Mouse (Mus musculus): ENCODE measurements around the gene Myl9. TPM values are rescaled to one million over a fixed set of nuclear protein-coding genes. Genes with fewer than 3 reads are reported as not detected.

The Myl9 gene
- polyA plus RNA-seq, 1 experiment from 2014 or later: 1,649 TPM

GRCm38 (mm10) chr2:156736846-156737245 is 38.4 kb upstream of the Myl9 start:
- H3K4me1 ChIP-seq (ENCODE audit: control insufficient read depth, insufficient read depth, low read length): peaks cover 31% of the 10 kb centered on the region
- H3K4me3 ChIP-seq (replicated peaks; ENCODE audit: low read length): no peak overlapping the region
- no peaks in the 10 kb centered on the region for H3K27me3 ChIP-seq (ENCODE audit: control insufficient read depth, insufficient read depth, low read length)
- no peaks in the 10 kb centered on the region for H3K9me3 ChIP-seq (replicated peaks; ENCODE audit: control insufficient read depth, low read length)
- H3K36me3 ChIP-seq (ENCODE audit: control insufficient read depth, insufficient read depth, low read length): no peaks in the 10 kb centered on the region
- no peak overlapping the region for H3K27ac ChIP-seq (ENCODE audit: low read length)
- 35% methylated on average over 7 of the region's 7 CpGs for WGBS
- ATAC-seq (ENCODE audit: insufficient read depth, low FRiP score): no peak
- H3K4me2 ChIP-seq (ENCODE audit: low read depth, low read length): no peak overlapping the region
- no peak overlapping the region; the same call in 1 of the 2 replicates for H3K9ac ChIP-seq (ENCODE audit: low read length)

GRCm38 (mm10) chr2:156737976-156738375 is 37.2 kb upstream of the Myl9 start:
- 73% methylated on average over 7 of the region's 7 CpGs for WGBS

DNA sequence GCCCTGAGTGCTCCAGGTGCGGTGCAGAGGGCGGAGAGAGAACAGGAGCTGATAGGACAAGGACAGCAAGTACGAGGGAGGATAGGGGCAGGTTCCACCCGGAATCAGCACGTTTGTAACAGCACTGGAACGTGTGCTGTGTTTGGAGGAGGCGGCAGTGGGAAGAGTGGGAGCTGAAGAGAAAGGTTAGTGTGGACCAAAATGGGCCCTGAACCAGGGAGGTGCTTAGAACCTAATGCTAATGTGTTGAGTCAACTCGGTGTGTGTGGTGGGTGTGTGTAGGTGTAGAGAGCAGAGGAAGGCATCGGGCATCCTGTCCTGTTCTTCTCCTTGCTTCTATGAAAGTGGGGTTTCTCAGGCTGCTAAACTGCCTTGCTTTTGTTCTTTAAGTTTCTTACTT is 34.0 kb upstream of the Myl9 start:
- peaks cover 3% of the 10 kb centered on the region; the same call in 1 of the 2 replicates for H3K36me3 ChIP-seq (ENCODE audit: control insufficient read depth, insufficient read depth, low read length)
- H3K4me1 ChIP-seq (ENCODE audit: control insufficient read depth, insufficient read depth, low read length): peaks cover 16% of the 10 kb centered on the region
- no peaks in the 10 kb centered on the region for H3K9me3 ChIP-seq (replicated peaks; ENCODE audit: control insufficient read depth, low read length)
- H3K4me2 ChIP-seq (ENCODE audit: low read depth, low read length): no peak overlapping the region
- no peak overlapping the region for H3K9ac ChIP-seq (ENCODE audit: low read length)
- no peaks in the 10 kb centered on the region for H3K27me3 ChIP-seq (ENCODE audit: control insufficient read depth, insufficient read depth, low read length)
- no peak overlapping the region for H3K4me3 ChIP-seq (replicated peaks; ENCODE audit: low read length)
- WGBS: 65% methylated on average over 9 of the region's 9 CpGs
- H3K27ac ChIP-seq (ENCODE audit: low read length): no peak overlapping the region
- no peak for ATAC-seq (ENCODE audit: insufficient read depth, low FRiP score)

More at GRCm38 (mm10) chr2:156737976-156738375, 37.2 kb upstream of the Myl9 start:
- H3K4me3 ChIP-seq (replicated peaks; ENCODE audit: low read length): no peak overlapping the region
- no peak overlapping the region for H3K4me2 ChIP-seq (ENCODE audit: low read depth, low read length)
- no peaks in the 10 kb centered on the region for H3K27me3 ChIP-seq (ENCODE audit: control insufficient read depth, insufficient read depth, low read length)
- no peaks in the 10 kb centered on the region for H3K36me3 ChIP-seq (ENCODE audit: control insufficient read depth, insufficient read depth, low read length)
- peaks cover 24% of the 10 kb centered on the region for H3K4me1 ChIP-seq (ENCODE audit: control insufficient read depth, insufficient read depth, low read length)
- H3K27ac ChIP-seq (ENCODE audit: low read length): no peak overlapping the region
- ATAC-seq (ENCODE audit: insufficient read depth, low FRiP score): no peak
- no peaks in the 10 kb centered on the region for H3K9me3 ChIP-seq (replicated peaks; ENCODE audit: control insufficient read depth, low read length)
- no peak overlapping the region for H3K9ac ChIP-seq (ENCODE audit: low read length)

GRCm38 (mm10) chr2:156741998-156742397 is 33.2 kb upstream of the Myl9 start:
- H3K9ac ChIP-seq (ENCODE audit: low read length): no peak overlapping the region
- H3K27ac ChIP-seq (ENCODE audit: low read length): no peak overlapping the region
- H3K27me3 ChIP-seq (ENCODE audit: control insufficient read depth, insufficient read depth, low read length): no peaks in the 10 kb centered on the region
- no peak overlapping the region for H3K4me2 ChIP-seq (ENCODE audit: low read depth, low read length)
- WGBS: 36% methylated on average over 4 of the region's 4 CpGs
- H3K9me3 ChIP-seq (replicated peaks; ENCODE audit: control insufficient read depth, low read length): no peaks in the 10 kb centered on the region
- no peak overlapping the region for H3K4me3 ChIP-seq (replicated peaks; ENCODE audit: low read length)
- no peak for ATAC-seq (ENCODE audit: insufficient read depth, low FRiP score)
- peaks cover 12% of the 10 kb centered on the region for H3K4me1 ChIP-seq (ENCODE audit: control insufficient read depth, insufficient read depth, low read length)
- peaks cover 6% of the 10 kb centered on the region; the same call in 1 of the 2 replicates for H3K36me3 ChIP-seq (ENCODE audit: control insufficient read depth, insufficient read depth, low read length)

- Histone ChIP-seq H3K9ac (ENCODE audit: low read length) (peak overlapping the region; percentile 3; the same call in 1 of the 2 replicates), H3K9me3 (replicated peaks; ENCODE audit: control insufficient read depth, low read length) (no peaks in the 10 kb centered on the region), H3K4me3 (replicated peaks; ENCODE audit: low read length) (no peak overlapping the region), H3K4me2 (ENCODE audit: low read depth, low read length) (no peak overlapping the region), H3K4me1 (ENCODE audit: control insufficient read depth, insufficient read depth, low read length) (peaks cover 12% of the 10 kb centered on the region), H3K27me3 (ENCODE audit: control insufficient read depth, insufficient read depth, low read length) (no peaks in the 10 kb centered on the region), H3K27ac (ENCODE audit: low read length) (no peak overlapping the region), H3K36me3 (ENCODE audit: control insufficient read depth, insufficient read depth, low read length) (peaks cover 11% of the 10 kb centered on the region)
- WGBS: 44% methylated on average over 3 of the region's 3 CpGs
- ATAC-seq (ENCODE audit: insufficient read depth, low FRiP score): no peak
These were observed 32.0 kb upstream of the Myl9 start for GRCm38 (mm10) chr2:156743248-156743647.

- no peak overlapping the region for H3K4me2 ChIP-seq (ENCODE audit: low read depth, low read length)
- 76% methylated on average over 5 of the region's 5 CpGs for WGBS
- no peaks in the 10 kb centered on the region for H3K27me3 ChIP-seq (ENCODE audit: control insufficient read depth, insufficient read depth, low read length)
- H3K4me3 ChIP-seq (replicated peaks; ENCODE audit: low read length): no peak overlapping the region
- no peak overlapping the region for H3K27ac ChIP-seq (ENCODE audit: low read length)
- H3K4me1 ChIP-seq (ENCODE audit: control insufficient read depth, insufficient read depth, low read length): peaks cover 12% of the 10 kb centered on the region
- H3K9me3 ChIP-seq (replicated peaks; ENCODE audit: control insufficient read depth, low read length): no peaks in the 10 kb centered on the region
- no peak for ATAC-seq (ENCODE audit: insufficient read depth, low FRiP score)
- peaks cover 15% of the 10 kb centered on the region for H3K36me3 ChIP-seq (ENCODE audit: control insufficient read depth, insufficient read depth, low read length)
- H3K9ac ChIP-seq (ENCODE audit: low read length): no peak overlapping the region
These were observed 30.8 kb upstream of the Myl9 start for GRCm38 (mm10) chr2:156744414-156744813.

- H3K9me3 ChIP-seq (replicated peaks; ENCODE audit: control insufficient read depth, low read length): no peaks in the 10 kb centered on the region
- no peak overlapping the region for H3K4me3 ChIP-seq (replicated peaks; ENCODE audit: low read length)
- H3K4me2 ChIP-seq (ENCODE audit: low read depth, low read length): no peak overlapping the region
- WGBS: 89% methylated on average over 3 of the region's 3 CpGs
- H3K27ac ChIP-seq (ENCODE audit: low read length): no peak overlapping the region
- H3K9ac ChIP-seq (ENCODE audit: low read length): no peak overlapping the region
- peaks cover 21% of the 10 kb centered on the region for H3K36me3 ChIP-seq (ENCODE audit: control insufficient read depth, insufficient read depth, low read length)
- no peak for ATAC-seq (ENCODE audit: insufficient read depth, low FRiP score)
- no peaks in the 10 kb centered on the region for H3K27me3 ChIP-seq (ENCODE audit: control insufficient read depth, insufficient read depth, low read length)
- no peaks in the 10 kb centered on the region for H3K4me1 ChIP-seq (ENCODE audit: control insufficient read depth, insufficient read depth, low read length)
These were observed 27.9 kb upstream of the Myl9 start for GRCm38 (mm10) chr2:156747315-156747714.

DNA sequence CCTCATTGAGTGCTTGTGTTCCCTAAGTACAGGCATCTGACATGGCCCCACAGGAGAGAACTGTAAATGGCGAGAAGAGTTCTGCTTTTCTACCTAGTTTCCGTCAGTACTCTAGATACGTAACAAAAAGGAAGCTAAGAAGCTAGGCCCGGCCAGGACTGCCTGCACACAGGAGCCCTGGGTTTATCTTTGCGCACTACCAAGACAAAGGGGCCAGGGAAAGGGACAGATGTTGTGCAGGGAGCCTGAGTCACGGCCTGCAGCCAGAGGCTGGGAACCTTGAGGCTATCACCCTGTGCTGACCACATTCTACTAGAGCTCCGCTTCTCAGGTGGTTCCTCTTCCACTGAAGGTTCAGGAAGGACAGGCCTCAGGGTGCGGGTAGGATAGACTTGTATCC is 25.5 kb upstream of the Myl9 start:
- ATAC-seq (ENCODE audit: insufficient read depth, low FRiP score): no peak
- no peak overlapping the region for H3K4me2 ChIP-seq (ENCODE audit: low read depth, low read length)
- H3K4me3 ChIP-seq (replicated peaks; ENCODE audit: low read length): no peak overlapping the region
- WGBS: 83% methylated on average over 8 of the region's 8 CpGs
- no peak overlapping the region for H3K9ac ChIP-seq (ENCODE audit: low read length)
- no peak overlapping the region for H3K27ac ChIP-seq (ENCODE audit: low read length)
- H3K27me3 ChIP-seq (ENCODE audit: control insufficient read depth, insufficient read depth, low read length): no peaks in the 10 kb centered on the region
- no peaks in the 10 kb centered on the region for H3K4me1 ChIP-seq (ENCODE audit: control insufficient read depth, insufficient read depth, low read length)
- no peaks in the 10 kb centered on the region for H3K9me3 ChIP-seq (replicated peaks; ENCODE audit: control insufficient read depth, low read length)
- peaks cover 22% of the 10 kb centered on the region for H3K36me3 ChIP-seq (ENCODE audit: control insufficient read depth, insufficient read depth, low read length)

DNA sequence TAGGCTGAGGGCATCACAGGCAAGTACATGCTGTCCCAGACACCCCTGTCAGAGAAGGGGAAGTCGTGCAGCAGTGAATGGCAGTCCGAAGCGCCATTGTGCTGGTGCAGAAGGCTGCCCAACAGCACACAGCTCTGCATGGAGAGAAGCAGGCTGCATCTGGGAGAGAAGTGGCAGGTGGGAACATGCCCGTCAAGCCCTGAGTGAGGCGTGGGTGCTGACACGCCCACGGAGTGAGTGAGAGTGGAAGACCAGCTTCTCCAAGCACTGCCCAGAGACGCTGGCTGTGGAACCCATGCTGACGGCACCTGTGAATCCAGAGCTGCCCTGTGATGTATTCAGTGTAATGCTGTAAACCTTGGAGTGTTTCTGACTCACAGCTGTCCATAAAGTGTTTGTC is 18.3 kb upstream of the Myl9 start:
- Histone ChIP-seq H3K4me3 (replicated peaks; ENCODE audit: low read length) (no peak overlapping the region), H3K27me3 (ENCODE audit: control insufficient read depth, insufficient read depth, low read length) (no peaks in the 10 kb centered on the region), H3K4me1 (ENCODE audit: control insufficient read depth, insufficient read depth, low read length) (0 out of 2 replicates have a peak, but pooled peaks cover 4% of the 10 kb centered on the region), H3K36me3 (ENCODE audit: control insufficient read depth, insufficient read depth, low read length) (peaks cover 43% of the 10 kb centered on the region), H3K4me2 (ENCODE audit: low read depth, low read length) (no peak overlapping the region), H3K9ac (ENCODE audit: low read length) (no peak overlapping the region), H3K9me3 (replicated peaks; ENCODE audit: control insufficient read depth, low read length) (no peaks in the 10 kb centered on the region), H3K27ac (ENCODE audit: low read length) (no peak overlapping the region)
- 86% methylated on average over 9 of the region's 9 CpGs for WGBS
- ATAC-seq (ENCODE audit: insufficient read depth, low FRiP score): no peak
